Mouse (Mus musculus) MN1 (cell line): Measurements from ENCODE around the gene Dlec1.

Source experiments
- DNase-seq: peaks from one replicate; pipeline ENCODE4 v3.0.0-alpha.2; 2016; ENCODE audit warnings: low spot score

Dlec1 gene

DNA sequence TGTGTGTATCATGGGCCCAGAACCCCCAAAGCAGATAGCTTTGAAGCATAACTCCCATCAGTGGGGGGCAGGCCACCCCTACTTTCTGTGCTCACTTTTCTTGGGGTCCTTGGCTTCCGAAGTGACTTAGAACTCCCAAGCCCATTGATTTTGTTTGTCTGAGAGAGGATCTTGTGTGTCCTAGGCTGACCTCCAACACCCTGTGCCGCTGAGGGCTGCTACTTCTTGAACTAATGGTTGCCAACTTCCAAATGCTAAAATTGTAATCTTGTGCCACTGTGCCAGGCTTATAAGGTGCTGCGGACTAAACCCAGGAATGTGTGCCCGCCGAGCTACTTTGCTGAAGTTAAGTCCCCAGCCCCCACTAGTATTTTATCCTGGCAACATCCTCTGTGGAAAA lies 11.8 kb upstream of the Dlec1 start:
- no peak for DNase-seq

DNA sequence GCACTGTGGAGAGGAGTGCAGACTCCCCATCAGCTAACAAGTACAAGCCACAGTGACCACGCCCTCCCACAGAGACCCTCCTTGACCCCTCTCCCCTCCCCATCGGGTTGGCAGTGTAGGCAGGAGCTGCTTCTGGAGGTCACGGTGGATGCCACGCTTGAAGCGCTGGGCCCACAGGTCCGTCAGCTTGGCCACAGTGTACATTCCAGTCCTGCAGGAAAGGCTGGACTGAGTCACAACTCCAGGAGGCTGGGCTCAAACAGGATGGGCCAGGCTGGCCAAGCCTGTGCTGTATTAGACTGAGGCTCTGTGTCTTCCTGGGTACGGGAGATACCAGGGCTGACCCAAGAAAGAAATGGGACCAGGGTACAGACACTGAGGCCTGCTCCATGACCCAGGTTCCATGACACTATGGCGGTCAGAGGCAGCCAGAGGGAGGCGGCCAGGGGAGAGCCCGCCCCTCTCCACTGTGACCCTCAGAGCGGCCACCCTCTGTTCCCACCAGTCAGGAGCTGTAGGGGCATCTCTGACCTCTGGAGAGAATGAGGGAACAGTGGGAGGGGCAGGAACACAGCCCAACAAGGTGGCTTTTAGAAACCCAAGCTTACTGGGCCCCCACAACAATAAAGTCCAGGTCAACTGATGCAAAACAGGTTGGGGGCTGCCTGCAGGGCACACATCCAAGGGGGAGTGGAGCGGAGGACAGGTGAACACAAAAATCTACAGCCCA lies 10.5 kb upstream of the Dlec1 start:
- DNase-seq: no peak

DNA sequence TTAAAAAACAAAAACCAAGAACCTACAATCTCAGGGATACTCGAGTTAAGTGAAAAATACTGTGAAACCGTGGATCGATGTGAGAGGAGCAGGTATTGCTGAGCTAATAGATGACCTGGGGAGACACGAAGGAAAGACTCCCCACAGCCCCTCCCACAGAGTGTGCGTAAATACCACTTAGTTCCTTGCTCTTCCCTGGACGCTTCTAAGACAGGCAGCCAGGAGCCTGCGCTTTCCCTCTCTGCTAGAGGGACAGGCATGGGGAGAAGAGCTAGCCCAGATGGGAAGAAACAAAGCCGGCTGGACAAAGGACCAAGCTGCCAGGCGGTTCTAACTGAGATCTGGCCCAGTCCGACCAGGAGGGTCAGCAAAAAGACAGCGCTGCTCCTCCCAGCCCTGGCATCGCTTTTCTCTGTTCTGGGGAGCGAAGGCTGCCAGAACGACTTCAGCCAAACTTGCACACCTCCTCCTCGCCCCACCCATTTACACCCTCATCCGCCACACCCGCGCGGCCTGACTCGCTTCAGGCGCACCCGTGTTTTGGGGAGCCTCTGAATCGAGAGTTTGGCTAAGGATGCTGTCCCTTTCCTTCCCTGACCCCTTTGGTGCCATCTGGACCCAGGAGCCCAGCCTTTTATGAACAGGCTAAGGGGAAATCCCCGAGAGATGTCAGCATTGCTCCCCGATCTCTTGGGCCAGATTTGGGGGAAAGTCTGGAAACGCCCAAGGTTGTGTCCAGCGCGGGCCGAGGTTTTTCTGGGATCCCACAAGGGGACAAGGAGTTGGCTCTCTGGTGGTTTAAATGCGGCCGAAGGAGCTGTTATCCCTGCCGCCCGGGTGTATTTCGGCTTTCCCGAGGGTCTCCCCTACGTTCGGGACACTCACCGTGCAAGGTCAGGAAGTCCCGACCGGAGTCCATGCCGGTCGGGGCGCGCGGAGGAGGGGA lies 9.5 kb upstream of the Dlec1 start:
- DNase-seq: no peak

DNA sequence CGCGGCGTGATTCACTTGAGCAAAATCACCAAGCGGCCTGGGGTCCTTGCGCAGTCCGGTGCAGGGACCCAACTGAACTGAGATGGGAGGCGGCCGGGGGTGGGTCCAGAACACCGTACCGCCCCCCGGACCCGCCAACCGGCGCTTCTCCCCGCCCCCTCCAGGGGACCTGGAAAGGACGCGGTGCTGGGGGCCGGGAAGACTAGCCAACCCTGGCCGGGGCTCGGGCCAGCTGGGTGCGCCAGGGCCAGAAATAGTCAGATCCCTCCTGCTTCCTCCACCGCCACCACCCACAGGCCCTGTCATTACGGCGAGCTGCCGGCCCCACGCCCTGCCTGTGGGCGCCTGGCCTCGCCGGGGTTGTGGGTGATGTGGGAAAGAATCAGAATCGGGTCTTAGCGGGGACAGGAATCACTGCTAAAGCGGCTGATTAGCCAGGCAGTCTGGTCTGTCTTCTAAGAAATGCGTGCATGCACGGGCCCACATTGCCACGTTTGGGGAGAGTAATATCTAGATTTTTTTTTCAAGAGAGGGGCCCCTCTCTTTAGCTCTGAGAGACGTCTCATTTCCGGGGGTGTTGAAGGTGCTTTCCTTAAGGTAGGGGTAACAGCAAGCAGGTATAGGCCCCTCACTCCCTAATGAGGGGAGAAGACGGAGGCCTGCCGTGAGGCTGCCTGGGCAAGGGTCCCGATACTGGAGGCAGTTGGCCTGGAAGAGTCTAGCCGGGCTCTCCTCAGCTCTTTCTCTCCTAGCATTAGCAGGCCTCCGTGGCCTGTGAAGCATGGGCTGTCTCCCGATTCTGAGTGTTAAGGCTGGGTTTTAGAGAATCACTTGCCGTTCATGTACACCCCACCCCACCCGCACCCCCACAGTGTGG lies 8.6 kb upstream of the Dlec1 start, which contains the start of gene Plcd1:
TSS of gene Plcd1 (minus strand) at position 84 of the 877 bp plus-strand sequence.
- DNase-seq: no peak

DNA sequence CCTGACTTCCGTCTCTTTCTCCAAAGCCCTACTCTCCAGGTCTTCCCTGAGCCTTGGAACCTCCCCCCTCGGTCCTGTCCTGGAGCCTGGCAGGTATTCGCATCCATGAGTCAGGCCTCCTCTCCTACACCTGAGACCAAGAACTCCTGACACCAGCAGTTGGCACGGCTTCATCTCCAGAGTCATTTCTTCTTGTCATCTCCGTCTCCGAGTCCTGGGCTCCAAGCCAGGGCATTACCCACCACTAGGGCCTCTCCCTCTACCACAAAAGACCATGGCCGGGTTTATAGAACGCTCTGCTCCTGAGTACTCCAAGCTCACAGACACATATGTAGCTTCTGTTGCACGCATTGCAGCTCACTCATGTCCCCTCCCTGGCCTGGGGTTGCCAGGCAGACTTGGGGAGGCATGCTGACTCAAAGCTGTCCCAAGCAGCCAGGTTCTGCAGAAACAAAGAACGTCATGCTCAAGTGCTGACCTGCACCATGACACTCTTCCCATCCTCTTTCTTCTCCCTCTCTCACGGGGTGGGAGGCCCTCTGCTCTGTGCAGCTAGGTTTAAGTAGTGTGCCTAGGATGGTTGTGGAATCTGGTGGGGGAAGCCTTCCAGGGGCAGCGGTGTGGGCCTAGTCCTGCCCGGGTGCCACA lies 7.7 kb upstream of the Dlec1 start:
- DNase-seq: no peak

DNA sequence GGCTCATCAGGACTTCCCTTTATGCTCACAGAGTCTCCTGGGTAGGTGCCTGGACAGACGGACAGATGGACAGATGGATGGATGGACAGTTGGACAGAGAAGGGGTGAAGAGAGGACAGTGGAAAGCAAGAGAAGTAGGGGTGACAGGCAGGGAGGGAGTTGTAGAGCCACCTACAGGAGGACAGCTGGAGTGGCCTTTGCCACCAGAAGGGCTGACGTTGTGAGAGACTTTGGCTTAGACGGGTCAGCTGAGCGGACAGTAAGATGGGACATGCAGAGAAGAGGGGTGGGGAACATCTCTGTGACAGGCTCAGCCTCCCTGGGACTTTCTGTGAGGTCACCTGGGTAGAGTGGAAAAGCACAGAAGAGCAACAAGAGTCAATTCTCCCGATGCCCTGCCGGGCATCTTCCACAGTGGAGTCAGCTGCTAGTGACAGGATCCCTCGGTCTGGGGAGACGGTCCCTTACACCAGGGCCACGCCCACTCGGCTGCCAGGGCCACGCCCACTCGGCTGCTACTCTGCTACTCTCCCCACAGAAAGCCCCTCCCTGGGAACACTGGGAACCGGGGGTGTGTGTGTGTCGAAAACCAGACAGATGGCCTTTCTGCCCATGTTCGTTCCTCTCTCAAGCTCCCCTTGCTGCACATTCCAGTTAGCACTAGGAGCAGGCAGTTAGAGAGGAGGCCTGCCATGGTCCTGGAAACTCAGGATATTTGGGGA lies 1.9 kb upstream of the Dlec1 start:
- no peak for DNase-seq

DNA sequence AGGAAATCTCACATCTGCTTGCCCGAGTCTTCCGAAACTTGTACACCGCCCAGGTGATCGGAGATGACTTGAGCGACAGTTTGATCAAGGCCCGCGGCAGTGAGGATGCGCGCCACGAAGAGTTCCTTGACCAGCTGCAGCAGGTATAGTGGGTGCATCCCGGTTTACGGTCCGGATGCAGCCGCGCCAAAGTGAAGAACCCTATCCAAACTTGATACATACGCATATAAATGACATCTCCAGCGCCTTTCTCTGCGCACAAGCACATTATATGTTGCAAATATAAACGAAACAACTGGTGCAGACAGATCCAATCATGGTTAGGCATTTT lies 470 bp downstream of the Dlec1 start:
- DNase-seq: no peak

DNA sequence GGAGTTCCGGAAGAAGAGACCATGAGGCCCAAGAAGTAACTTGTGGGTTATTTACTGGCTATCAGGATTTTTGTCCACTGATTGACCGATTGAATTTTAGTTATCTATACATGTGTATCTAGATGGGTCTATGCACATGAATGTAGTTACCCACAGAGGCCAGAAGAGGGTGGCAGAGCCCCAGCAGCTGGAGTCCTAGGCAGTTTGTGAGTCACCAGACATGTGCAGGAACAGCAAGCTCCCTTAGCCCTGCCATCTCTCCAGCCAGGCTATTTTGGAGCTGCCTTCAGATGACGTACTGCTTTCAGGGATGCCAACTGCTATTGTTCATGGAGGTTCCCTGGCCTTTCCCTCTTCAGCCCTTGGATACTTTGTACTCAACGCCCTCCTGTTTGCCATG lies 5.3 kb downstream of the Dlec1 start:
- no peak for DNase-seq

DNA sequence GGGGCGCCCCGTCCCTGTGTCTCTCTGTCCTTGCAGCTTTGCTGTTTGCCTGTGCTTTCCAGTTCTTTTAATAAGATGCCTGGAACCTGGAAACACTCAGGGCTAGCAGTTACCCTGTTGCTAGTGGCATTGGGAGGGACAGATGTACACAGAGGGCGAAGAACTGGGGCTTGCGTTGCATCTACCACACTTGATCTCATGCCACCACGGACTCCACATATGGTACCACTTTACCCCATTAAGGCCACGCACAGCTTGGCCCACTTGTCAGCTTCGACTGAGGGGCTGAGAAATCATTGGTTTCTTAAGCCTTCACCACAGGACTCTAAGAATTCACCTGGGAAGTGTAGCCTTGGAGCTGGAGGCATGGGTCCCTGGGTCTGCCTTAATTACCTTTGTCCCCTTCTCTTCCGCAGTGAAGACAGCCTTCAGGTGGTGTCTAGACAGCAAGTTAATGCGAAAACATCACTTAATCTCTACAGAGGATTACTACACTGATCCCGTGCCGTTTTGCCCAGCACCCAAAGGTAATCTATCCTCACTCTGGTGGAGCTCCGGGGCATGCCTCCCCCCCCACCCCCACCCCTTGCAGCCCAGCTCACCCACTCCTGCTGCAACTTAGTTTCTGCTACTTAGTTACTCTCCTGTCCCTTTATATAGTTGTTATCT lies 7.5 kb downstream of the Dlec1 start:
- no peak for DNase-seq

DNA sequence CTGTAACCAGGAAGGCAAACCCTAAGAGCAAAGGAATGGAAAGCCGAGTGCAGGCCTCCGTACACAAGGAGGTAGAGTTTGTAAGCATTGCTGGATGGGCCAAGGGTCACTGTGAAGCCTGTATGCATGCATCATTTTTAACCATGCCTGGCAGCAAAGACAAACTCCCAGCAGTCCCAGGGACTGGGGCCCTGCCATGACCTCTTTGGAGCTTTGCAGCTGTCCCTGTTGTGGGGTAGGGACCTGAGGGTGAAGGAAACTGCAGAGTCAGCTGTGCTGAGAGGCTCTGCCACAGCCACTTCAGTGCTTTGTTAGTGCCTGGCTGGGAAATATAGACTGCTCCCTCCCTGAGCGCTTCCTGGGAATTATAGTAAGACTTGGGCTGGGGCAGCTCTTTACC lies 8.4 kb downstream of the Dlec1 start:
- DNase-seq: no peak

DNA sequence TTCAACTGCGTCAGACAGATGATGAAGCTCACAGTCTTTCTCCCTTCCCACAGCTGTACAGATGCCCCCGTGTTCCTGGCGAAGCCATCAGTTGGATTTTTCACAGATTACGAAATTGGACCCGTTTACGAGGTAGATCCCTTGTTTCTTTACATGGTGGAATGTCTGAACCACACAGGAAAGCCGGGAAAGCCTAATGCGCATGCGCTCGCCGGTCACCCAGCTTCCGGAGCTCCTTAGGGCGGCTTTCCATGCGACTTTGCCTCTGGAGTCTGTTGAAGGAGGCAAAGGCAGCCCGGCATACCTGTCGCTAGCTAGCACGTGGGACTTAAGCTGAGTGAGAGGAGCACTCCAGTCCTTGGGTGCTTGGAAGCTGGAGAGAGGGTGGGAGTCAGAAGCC lies 12.6 kb downstream of the Dlec1 start:
- DNase-seq: no peak

DNA sequence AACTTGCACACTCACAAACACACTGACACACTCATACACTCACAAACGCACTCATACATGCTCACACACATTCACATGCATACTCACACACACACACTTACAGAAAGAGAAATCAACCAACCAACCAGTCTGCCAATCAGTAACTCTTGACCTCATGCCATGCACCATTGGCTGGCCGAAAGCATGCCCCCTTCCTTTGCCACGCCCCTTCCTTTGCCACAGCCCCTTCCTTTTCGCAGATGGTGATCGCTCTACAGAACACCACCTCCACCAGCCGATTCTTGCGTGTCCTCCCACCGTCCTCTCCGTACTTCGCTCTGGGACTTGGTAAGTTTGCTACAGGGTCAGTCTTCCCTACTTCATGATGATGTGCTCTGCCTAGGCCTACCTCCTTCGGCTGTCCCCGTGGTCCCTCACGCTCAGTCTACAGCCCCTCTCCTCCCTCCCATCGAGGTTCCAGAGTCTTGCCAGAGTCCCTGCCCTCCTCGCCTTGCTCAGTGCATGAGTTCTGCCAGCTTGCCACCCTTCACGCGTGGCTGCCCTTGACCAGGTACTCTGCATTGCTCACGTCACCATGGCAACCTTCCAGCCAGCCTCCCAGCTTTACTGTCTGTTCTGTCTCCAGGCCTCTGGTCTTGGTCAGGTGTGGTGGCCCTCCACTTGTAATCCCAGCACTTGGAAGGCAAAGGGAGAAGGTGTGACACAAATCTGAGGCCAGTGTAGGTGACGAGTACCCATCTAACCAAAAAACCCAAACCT lies 17.3 kb downstream of the Dlec1 start:
- no peak for DNase-seq

DNA sequence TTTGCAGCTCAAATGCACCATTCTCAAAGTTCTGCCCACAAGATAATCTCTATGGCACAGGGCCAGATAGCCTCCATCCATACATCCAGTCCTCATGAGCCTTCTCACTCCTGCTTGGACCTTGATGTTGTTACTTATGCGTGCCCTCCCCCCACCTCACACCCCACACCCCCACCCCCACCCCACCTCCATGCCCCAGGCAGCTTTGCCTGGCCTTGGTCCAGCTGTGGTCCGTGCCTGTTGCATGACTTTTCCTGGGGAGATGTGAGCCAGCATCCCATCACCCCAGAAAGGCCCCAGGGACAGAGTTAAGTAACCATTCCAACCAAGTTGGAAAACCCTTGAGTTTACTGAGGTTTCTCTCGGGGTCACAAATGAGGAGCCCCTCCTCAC lies 17.9 kb downstream of the Dlec1 start:
- no peak for DNase-seq

DNA sequence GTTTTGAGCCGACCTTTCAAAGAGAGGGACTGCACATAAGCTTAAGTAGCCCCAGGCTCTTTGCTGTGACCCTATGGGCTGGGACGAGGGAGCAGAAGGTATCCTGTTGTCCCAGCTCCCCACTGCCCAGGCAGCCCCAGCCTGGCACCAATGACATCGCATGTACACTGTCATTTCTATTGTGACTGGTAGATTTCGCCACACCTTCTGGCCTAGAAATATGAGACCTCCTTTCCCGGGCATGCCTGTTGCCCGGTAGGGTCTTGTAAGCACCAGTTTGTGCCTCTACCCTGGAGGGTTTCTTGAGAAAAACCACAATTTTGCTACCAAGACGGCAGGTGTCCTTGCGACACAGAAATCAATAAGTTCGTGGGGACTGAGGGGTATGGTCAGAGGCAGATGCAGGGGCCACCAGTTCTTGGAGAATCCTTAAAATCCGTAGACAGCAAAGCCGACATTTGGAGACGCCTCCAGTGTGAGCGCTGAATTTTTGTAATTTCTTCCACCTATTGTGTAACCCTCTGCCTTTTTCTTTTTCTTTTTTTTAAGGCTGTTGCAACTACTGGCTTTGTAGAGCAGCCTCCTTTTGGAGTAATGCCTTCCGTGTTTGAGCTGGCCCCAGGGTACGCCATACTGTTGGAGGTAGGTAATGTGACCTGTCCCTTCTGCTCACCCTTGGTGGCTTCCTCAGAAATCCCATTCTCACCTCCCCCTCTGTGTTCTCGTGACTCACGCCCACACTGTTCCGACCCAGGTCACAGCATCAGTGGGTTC lies 20.5 kb downstream of the Dlec1 start:
- DNase-seq: no peak

DNA sequence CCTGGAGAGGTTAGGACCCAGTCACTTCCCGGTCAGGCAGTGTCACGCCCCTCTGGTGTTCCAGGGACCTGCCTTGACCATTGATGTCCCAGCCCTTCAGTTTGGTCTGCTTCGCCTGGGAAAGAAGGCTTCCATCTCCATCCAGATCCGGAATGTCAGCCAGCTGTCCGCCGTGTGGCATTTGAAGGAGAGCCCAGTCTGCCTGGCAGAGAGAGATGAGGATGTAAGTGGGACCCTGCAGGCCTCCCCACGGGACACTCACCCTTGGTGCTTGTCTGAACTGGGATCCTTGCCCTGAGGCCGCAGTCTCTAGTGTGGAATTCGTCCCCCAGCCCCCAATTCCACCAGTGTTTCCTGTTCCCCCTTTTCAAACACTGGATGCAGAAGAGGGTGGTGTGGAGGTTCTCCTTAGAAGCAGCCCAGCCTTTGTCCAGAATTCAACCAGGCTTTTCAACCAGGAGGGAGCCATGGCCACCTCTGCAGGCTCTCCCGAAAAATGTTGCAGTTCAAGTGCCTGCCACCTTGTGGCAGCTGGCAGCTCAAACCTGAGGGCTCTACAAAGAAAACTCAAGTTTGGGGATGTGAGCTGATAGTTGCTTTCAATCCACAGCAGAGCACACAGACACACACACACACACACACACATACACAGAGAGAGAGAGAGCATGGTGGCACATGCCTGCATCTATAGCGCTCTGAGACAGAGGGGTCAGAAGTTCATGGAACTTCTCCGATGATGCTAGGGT lies 26.3 kb downstream of the Dlec1 start:
- DNase-seq: no peak

DNA sequence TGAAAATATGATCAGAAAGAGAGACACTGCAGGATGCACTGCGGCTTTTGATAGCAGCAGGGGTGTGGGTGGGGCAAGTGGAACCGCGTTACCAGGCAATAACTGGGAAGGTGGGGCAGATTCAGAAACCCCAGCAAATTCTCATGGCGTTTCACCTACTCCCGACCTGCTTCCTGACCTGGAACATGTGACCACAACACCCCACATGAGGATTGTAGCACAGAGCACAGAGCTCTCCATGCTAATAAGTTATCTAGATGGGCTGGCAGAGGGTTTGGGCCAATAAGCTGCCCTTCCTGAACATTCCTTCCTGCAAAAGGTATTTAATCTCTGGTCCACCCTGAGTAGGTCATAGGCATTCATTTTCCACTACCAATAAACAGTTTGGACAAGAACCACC lies 28.4 kb downstream of the Dlec1 start:
- DNase-seq: no peak

DNA sequence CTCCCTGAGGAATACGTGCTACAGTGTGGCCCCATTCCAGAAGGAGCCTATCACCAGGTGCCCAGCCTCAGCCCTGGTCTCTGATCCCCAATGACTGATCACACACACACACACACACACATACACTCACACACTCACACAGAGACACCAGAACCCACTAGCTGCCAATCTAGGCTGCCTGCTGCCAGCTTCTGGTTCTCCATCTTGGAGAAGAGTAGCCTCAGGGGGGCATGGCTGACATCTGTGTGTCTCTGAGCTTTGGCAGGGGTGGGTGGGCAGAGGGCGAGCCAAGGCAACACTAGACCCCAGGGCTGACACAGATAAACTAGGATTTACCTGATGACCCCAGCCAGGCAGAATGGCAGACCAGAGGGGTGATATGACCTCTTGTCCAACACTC lies 36.6 kb downstream of the Dlec1 start:
- no peak for DNase-seq

DNA sequence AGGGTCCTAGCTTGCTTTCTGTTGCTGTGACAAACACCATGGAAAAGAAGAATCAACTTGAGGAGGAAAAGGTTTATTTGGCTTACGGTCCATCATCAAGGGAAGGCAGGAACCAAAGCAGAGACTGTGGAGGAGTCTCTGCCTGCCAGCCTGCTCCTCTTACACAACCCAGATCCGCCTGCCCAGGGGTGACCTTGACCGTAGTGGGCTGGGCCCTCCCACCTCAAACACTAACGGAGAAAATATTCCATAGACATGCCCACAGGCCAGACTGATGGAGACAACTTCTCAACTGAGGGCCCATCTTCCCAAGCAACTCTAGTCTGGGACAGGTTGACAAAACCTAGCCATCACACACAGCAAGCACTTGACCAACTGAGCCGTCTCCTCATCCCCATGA lies 39.8 kb downstream of the Dlec1 start:
- no peak for DNase-seq
